Mouse (Mus musculus) left cerebral cortex, adult 9 months (tissue): ENCODE results near the gene Map4k4.

Experiments
- DNase-seq, 2 experiments: peaks; one replicate each; pipeline ENCODE4 v3.0.0; 2022; ENCODE audit warnings: low spot score in 2 of 2

Gene Map4k4

DNA sequence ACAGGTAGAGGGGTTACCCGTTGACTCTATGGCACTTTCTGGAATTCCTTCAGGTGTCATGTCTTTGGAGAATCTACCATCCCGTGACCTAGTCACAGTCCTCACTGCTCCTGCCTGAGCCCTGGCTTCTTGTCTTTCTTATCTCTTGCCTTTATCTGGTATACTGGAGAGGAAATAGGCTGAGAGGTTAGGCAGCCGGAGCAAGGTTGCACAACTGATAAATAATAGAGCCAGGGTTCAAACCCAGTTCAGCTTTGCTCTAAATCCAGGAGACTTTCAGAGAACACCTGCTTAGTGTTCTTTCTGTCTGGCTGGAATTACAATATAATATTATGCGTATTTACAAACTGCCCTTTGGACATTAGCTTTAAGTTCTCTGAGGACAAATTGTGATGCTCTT, 2.0 kb upstream of the Map4k4 start:
- DNase-seq: no peak

DNA sequence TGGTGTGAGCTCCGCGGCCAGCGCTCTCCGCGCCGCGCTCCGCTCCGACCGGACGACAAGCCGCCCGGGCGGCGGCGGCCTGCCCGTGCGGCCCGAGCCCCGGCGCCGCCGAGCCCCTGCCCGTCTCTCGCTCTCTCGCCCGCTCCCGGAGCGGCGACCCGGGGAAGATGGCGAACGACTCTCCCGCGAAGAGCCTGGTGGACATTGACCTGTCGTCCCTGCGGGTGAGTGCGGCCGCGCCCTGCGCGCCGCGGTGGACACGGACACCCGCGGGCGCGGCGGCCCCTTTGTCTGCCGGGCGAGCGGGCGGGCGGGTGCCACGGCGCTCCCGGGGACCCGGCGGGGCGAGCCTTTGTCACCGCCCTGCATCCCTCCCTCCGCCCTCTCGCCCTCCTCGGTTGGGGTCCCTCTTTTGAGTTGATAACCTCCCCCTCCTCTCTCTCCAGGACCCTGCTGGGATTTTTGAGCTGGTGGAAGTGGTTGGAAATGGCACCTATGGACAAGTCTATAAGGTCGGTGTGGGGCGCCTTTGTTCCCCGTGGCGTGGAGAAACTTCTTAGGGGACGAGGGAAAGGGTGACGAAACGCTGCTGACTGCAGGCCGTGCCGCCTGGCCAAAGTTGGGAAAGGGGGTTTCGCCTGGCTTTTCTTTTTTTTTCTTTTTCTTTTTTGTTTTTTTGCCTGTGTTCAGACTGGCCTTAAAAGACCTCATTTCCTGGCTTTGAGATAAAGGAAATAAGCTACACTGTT, 524 bp downstream of the Map4k4 start:
- DNase-seq: no peak

DNA sequence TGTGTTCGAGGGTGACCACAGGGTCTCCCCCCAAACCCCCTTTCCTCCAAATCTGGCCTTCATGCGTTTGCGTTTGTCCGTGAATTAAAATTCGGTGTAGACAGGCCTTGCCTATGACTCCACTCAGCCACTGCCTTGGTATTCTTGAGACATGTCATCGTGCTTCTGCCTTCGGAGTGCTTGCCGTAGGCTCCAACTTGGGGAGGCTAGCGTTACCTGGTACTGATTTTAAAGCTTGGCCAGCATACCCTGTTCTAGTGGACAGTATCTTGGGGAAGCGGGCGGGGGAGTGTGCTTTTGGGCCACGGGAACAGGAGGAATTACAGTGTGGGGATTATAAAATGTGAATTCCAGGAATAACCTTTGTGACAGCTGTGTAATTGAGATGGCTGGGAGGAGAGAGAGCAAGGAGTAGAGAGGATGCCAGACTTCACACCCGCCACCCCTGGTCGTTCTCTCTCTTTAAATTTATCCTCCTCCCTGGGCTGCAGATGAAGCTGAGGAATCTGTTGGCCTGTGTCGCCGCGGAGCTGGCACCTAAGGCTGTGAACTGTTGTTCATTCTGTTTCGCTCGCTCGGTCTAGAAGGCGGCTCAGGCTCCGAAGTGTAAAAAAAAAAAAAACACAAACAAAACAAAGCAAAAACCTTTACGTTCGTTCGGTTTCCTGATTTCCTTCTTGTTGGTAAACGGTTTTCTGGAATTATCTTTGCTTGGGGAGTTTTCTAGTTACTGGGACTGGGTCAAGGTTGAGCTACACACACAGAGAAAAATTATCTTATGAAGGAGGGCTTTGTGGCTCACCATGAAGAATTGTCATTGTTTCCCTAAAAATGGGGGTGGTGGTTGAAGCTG, 1.4 kb downstream of the Map4k4 start:
- peak in 1 of 2 experiments; percentile 43 for DNase-seq

DNA sequence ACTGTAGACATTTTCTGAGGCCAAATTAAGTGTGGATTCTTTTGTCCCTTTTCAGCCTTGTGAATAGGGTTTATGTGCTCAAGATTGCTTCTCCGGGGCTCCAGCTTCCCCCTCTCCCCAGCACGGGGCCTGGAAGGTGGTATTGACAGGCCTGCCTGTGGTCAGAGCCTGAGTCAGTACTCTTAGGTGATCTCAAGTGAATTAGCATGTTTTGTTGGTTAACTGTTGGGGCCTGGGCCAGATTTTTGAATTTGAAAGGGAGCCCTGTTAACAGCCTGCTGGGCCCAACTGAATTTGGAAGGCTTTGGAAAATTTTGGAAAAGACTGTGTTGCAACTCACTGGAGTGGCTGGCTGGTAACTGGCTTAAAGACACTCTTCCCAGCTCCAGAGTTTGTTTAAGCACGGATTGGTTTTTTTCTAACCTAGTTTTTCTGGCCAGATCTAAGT, 2.0 kb downstream of the Map4k4 start:
- peak in 1 of 2 experiments; percentile 43 for DNase-seq

DNA sequence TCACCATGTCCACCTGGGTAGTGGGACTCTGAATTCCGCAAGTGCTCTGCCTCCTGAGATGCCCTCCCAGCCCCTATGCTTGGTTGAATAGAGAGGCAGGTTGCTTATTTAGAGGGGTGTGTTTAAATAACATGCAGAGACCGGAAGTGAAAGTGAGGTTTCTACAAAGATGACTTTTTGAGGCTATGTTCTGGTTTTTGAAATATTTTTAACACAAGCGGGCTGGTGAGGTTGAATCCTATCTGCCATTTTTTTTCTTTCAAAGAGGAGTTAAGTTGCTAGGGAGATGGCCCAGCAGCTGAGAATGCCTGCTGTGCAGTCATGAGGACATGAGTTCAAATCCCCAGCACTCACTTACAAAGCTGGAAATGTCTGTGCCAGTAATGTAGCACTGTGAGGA, 4.0 kb downstream of the Map4k4 start:
- no peak for DNase-seq

DNA sequence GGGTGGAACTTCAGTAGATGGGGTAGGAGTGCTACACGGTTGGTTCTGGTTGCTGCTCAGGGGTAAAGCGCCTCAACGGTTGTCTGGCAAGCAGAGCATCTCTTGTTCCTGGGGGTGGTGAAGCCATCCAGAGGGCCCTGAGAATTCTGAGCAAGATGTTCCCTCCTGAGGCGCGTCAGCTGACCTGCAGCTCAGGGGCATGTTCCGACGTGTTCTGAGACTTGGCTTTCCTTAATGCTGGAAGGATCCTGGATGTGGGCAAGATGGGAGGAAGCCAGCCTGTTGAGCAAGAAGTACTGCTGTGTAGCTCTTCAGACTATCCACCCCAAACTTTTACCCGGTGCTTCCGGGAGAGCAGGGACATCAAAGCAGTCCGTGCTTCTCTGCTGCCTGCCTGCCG, 6.2 kb downstream of the Map4k4 start:
- no peak for DNase-seq

DNA sequence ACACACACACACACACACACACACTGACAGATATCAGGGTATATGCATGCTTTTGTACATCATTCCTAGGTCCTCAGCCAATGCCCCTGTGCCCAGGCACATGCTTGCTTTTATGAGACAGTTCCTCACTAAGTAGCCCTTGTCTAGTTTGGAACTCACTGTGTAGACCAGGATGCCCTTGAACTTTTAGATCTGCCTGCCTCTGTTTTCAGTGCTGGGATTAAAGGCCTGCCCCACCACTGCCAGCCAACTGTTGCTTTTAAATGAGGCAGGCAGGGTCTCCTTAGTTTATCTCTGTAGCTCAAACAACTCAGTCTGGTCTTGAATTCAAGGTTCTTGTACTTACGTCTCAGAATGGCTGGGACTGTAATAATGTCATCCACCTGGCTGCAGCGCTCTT, 8.3 kb downstream of the Map4k4 start:
- no peak for DNase-seq

DNA sequence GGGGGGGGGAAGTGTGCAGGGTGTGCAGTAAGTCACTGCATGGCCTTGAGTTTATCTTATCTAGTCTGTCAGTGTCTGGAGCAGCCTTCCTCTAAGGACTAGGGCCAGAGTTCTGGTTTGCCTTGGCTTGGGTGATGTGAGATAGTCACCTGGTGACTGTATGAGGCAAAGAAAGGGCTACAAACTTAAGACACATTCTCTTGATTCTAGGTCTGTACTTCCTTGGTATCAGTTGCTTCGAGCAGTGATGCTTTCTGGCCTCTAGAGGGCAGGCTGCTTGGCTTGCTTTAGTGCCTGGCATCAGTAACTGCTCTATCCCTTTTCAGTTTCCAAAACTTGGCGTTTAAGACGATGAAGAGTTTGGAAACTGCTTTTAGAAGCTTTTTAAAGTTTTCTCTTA, 10.7 kb downstream of the Map4k4 start:
- peak in 1 of 2 experiments; percentile 53 for DNase-seq

DNA sequence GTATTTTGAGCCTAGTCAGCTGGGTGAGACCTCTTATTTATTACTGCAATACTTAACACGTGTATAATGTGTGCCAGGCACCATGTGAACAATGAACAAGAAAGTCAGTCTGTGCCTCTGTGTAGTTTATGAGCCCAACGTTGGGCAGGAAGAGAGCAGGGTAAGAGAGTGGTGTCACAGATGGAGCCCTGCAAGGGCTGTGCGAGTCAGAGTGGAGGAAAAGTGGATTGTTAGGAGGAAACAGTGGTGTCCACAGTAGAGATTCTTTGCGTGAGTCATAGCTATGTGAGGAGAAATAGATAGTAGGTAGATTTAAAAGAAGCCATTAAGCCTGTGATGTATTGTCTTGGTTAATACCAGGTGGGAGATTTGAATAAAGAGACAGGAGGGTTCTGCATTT, 12.5 kb downstream of the Map4k4 start:
- DNase-seq: no peak

DNA sequence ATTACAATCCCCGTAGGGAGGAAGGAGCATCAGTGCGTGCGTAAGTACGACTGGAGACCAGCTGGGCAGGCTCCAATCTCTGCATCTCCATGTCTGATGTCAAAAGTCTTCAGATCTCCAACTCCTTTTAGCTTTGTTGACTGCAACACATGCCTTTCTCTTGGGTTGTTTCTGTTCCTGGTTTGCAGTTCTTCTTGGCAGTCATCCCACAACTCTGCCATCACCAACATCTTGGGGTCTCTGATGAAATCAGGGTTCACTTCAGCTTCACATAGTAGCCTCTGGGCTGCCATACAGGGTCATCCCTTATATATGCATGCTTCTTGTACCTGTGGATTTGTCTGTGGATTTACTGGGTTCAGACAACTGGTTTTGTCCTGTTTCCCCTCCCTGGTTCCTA, 15.4 kb downstream of the Map4k4 start:
- DNase-seq: no peak

DNA sequence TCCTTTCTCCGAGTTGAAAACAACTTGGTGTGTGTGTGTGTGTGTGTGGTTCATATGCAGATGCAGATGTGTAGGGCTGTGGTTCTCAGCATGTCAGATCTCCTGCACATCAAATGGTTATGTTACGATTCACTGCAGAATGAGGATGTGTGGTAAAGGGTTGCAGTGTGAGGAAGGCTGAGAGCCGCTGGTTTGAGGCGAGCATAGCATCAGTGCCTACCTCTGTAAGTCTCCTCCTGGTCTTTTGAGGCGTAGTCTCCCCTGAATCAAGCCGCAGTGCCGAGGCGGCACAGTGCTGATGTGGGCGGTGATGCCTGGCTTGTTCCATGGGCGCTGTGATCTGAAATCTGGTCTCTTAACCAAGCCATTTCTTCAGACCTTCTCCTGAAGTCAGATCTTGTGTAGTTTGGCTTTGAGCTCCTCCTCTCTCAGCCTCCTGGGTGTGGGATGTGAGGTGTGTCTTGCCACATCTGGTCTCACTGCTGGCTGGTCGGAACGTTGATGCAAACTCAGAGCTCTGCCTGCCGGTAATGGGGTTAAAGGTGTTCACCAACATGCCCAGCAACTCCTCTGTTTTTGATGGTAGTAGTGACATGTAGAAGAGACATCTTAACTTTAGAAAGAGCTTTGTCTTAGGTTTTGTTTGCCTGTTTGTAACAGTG, 17.3 kb downstream of the Map4k4 start:
- DNase-seq: no peak

DNA sequence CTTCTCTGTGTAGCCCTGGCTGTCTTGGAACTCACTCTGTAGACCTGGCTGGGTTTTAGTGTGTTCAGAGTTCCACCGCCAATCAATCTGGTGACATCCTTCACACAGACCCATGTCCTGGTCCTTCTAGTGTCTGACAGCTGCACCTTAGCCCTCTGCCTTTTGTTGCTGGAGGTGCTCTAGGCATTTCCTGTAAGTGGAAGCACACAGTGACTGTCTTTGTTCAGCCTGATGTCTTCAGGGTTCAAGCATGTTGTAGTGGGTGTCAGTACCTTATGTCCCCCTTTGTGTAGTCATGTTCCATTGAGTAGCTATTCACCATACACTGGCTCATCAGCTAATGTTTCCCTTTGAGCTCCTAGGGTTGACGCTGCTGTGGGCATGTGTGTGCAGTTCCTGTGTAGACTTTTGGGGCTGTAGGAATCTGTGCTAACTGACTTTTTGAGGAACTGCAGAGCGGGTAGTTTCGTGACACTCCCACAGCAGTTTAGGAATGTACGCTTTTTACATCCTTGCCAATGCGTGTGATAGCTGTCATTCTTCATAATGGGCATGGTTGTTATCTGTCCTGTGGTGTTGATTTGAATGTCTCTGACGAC, 17.9 kb downstream of the Map4k4 start:
- no peak for DNase-seq

DNA sequence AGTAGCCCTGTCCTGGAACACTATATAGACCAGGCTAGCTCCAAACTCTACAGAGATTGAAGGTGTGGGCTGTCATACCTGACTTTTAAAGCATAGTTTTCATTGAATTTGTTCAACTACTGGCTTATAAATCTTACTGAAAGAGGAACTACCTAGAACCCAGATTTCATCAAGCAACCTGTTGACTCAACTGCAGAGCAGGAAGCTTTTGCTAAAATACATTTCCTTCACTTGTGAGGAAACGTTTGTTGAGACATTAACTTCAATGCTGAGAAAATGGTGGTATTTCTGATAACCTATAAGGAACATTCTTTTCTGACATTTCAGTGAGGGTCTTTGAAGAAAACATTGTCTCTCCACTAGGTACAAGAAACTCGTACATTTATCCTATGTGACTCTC, 19.9 kb downstream of the Map4k4 start:
- no peak for DNase-seq

DNA sequence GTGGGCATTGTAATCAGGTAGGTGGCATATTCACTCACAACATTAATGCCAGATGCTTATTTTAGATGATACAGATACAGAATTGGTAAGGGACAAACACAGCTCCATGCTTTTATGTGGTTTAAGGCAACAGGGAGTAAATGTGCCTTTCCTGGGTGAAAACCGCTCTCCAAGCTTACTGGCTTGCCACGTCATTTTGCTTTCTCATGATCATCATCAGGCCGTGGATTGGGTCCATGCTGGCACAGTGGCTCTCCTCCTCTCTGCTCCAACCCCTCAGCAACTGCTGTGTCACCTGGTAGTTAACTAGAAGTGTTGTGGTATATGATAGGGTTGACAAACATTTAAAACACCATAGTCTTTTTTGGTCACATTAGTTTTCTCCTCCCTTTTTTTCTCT, 21.3 kb downstream of the Map4k4 start:
- DNase-seq: no peak

DNA sequence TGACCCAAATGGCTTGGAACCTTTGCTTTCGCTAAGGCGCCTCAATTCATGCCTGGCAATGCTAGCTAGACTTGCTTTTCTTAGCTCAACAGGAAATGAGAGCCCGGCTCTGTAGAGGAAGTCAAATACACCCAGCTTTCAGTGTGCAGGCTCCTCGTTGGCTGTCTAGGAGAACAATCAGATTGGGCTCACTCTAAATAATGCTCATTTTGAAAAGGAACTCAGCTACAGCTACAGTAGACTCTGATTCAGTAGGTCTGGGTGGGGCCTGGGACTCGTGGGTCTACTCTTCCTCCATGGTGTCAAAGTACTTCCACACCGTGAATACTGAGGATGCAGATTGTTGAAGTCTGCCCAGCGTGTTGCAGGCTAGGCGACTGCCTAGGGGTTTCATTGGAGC, 22.0 kb downstream of the Map4k4 start:
- DNase-seq: no peak

DNA sequence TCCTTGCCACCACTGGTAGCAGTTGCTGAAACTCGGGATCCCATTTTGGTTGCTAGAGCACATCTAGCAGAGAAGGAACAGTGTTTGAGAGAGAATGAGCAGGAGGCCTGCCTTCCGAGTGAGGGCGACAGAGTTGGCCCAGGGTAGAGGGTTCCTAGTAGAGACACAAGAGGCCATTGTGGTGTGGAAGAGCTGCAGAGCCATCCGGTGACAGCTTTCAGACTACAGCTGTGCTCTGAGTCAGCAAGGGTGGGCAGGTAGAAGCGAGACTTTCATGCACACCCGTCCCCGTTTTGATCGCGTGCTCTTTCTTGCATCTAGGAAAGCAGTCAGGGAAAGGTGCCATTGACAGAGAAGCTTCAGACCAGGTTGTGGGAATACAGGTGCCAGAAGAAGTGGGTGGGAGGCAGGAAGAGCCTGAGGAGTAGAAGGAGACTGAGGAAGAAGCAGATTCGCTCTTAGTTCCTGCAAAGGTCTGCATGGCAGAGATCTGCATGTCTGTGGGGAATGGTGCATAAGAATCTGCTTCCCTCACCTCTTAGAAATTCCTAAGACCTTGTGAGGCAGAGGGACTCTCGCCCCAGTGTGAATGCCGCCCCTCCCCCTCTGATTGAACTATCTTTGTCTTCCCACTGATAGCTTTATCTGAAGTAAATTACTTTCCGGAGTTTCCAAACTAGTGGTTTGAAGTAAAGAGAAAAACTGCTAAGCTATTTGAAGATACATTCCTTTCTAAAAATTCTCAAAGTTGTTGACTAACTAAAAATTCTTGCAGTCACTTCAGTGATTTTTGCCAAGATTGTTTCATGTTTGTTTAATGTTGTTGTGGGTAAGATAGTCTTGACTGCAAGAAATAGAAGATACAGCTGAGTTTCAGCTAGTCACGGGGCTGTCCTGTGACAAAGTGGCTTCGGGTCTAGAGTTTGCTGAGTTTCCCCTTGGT, 23.0 kb downstream of the Map4k4 start:
- DNase-seq: peak in 1 of 2 experiments; percentile 60

DNA sequence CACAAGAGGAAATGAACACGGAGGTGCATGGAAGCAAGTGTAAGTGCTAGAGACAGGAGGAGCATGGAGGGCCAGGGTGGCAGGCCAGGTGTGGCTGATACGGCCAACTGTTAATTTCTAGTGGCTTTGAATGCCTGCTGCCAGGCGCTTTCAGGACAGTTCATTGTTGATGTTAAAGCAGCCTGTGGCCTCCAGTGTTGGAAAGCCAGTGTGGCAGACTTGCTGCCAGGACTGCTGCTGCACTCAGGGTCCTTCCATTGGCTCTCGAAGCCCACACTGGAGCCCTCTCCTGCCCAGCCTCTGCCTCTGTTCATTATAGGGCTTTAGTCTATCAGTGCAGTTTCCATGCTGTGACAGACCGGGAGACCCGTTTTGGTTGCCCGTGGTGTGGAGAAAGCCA, 30.3 kb downstream of the Map4k4 start:
- no peak for DNase-seq

DNA sequence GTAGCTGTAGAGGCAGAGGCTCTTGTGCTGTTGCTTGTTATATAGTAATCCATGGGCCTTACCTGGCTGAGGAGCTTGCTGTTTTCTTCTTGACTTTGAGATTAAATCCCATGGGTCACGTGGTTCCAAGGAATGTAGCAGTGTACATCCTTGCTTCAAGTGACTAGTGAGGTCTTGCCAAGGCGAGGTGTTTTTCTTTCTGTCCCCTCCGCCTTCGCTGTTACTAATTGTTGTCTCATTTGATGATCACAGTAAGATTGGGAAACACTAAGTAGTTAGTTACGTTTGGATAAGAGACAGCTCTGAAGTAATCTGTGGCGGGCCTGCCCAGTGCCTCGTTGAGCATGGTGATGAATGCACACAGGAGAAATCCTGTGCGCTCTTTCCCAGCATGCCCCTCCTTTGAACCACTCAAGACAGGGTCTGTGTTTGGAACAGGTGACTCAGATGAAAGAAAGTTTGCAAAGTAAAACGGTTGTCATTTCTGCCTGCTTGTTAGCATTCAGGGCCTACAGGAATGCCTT, 31.6 kb downstream of the Map4k4 start:
- DNase-seq: no peak

DNA sequence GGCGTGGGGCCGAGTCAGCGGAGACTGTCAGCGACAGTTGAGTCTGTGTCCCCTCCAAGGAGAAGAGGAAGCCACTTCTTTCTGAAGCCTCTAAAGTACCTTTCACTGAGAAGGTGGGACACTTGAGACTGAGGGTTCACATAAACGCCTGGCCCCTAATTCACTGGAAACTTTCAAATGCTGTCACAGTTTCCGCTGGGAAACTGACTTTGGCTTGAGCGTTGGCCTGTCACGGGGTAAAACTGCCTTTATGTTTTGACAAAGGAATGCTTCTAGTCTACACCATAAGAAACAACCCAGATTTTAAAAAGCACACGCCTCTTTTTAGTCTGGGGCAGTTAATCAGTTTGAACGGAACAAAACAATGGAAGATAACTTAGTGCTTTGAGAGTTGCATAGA, 32.2 kb downstream of the Map4k4 start:
- DNase-seq: no peak

DNA sequence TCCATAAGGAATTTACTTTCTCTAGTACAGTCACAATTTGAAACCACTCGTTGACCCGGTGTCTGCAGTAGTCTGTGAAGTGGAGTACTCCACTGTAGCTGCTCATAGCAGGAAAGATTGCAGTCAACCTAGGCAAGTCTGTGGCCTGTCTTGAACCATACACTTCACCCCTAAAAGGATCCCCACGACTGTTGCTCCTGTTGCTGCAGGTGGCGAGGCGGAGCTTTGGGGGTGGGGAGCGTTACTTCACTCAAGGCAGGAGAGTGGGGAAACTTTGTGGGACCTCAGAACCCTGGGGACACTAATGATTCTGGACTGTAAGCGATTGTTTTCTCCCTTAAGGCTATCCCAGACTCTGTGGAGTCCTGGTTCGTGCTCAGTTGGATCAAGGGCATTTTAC, 34.2 kb downstream of the Map4k4 start:
- DNase-seq: no peak

DNA sequence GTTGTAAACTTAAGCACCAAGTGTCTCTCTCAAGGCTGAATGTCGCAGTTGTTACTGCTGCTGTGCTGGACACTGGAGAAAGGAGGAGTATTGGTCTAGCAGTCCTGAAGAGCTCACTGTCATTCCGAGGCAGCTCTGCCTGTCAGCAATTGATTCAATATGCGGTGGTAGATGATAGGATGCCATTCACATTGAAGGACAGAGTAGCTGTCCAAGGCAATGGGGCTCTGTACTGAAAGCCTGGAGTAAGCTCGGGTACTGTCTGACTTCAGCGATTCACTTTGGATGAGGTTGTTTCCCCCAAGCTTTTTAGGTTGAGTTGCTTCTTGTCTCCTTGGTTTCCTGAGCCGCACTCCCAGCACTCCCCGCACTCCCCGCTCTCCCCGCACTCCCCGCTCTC, 34.9 kb downstream of the Map4k4 start:
- DNase-seq: no peak
